Mouse (Mus musculus): ENCODE results near the gene Ccdc85a.

The Ccdc85a gene

DNA sequence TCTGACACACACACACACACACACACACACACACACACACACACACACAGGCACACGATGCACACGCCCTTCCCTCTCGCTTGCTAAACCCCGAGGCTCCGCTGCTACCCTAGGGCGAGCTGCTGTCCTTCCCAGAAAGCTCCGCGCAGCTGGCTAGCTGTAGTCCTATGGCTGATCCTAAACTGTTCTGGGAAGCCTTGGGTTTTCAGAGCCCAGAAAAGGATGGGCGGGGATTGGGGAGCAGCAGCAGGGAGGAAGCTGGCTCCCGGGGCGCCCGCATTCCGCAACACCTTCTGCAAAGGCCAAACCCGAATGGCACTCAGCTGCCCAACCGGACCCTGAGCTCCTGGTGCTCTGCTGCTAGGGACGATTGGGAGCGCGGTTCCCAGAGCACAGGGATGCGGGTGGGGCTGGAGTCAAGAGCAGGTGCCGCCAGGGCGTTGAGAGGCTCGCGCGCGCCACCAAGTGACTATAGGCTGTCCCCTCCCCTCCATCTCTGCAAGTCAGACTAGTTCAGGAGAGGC, at the start of gene Ccdc85a:
Gene Ccdc85a, minus strand, starts transcription at position 414 of the 524 bp plus-strand sequence.
- DNase-seq, result peak in 1 of 2 experiments; percentile 4

GRCm38 (mm10) chr11:28633571-28634125, 49.5 kb upstream of the Ccdc85a start:
- DNase-seq, result no peak

DNA sequence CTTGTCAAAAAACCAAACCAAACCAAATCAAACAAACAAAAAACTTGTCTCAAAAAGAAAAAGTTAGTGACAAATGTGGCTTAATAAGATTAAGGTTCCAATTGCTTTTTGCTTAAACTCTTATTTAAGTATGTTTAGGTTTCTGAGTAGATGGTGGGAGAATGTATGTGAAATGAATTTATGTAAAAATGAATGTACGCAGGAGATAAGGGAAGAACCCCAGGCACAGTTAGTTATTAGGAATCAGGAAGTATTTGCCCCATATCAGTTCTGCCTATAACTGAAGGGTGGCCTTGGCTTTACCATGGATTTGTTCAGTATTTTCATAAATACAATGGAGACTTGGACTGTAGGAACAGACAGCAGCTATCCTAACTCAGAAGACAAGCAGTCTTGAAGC, 49.0 kb upstream of the Ccdc85a start:
- DNase-seq, result no peak

DNA sequence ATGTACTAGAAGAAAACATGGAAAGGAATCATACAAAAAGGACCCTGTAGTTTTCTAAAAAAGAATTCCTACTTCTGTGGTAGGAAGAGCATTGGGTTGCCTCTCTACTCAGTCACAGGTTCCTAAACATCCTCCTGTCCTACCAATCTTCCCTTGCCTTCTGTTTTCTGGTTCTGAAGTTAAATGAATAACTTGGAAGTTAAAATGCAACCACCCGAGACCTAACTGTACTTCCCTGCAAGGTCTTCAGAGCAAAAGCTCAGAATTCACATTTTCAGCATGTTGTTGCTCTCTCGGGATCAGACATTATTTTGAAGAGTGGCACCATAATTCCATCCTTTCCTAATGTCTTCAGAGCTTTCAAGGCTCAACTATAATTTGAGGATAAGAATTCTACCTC, 46.6 kb upstream of the Ccdc85a start:
- no peak for DNase-seq

DNA sequence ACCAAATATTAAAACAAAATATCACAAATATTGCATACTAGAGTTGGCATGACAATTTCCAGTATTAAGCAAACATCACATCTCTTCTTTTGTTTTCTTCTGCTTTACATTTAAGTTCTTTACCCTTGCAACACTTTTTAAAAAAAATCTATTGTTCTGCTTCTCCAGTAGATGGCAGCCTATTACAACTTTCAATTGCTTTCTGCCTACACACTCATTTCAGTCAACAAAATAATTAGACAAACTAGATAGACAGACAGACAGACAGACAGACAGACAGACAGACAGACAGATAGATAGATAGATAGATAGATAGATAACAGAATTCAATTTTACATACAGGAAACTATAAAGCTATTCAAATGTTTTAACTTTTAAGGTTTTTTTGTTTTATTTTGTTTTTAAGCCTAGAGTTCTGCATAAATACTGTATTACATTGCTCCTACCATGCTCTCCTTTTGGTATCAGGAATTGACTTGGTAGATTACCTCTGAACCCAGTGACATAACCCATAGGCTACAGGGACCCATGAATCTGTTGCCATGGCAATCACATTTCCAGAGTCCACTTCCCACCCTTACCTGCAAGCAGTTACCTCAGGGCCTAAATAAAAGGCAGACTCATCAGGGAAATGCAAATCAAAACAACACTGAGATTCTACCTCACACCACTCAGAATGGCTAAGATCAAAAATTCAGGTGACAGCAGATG, 26.8 kb upstream of the Ccdc85a start:
- DNase-seq, result no peak

DNA sequence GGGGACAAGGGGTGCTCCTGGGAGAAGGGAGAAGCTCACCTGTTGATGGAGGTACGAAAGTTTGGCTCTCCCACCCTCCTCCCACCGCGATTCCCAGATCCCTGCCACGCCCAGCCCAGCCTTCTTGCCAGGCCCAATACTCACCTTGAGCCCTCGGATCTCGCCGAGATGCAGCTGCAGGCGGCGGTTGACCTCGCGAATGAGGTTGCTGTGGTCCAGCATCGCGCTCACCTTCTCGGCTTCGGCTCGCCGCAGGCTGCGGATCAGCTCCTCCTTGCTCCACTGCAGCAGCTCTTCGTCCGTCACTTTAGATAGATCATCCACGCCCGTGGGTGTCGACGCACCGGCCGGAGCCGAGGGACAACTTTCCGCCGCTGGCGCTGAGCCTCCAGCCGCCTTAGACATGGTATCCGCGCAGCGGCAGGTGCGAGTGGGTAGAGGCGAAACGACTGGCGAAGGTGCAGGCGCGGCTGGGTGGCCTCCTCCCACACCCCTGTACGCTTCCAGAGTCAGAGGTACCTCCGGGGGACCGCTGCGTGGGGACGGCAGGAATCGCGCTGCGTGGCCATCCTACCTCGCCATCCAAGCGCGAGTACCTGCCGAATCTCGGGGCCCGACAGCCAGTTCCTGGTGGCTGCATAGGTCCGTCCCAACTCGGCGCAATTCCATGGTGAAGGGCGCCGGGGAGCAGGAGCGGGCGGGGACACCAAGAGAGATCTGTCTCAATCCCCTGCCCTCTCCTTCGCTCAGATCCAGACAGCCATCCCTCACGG, 800 bp downstream of the Ccdc85a start:
- DNase-seq, result no peak

DNA sequence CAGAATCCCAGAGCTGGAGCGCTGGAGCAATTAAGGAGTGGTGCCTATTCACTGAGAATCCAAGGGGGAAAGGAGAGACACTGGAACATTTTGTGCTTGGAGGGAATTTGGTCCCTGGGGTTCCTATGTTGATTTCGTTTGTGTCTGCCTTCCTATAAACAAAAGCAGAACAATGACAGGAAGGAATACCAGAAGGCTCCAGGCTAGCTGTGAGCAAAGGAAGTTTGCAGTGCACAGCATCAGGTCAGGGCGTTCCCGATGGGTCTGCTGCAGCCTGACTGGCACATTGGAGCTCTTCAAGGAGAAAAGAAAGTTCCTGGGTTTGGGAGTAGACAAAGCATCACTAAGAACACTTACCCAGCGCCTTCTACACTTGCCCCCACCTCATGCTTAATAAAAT, 1.9 kb downstream of the Ccdc85a start:
- DNase-seq, result no peak

DNA sequence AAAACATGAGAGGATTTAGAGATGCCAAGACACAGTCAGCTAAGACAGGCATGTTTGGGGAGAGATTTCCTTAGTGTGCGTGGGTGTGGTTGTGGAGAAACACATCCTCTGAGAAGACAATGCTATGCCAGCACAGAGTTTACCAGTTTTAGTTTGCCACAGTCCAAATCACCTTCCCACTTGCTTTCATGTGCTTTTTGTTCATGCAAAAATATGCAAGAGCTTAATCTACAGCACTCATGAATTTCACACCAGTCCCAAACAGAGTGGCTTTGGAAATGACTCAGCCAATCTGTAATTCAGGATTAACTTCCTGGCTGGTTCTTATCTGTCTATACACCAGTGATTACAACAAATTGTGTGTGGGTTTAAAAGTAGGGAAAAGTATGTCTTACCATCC, 11.7 kb downstream of the Ccdc85a start:
- no peak for DNase-seq

DNA sequence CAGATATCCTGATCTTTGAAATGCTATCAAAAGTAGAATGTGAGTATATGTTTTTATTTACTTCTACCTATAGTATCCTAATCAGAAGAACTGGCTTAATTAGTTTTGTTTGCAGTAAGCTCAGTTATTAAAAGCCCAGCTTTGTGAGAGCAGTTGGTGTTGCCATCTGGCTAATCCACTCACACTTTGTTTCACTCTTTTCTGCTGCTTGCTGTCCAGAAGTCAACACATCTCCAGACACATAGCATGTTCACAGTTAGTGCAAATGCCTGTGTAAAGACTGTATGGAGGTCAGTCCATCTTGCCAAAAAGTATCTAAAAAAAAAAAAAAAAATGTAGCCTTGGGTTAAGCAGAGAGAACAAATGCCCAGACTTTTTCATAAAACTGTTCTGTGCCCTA, 27.7 kb downstream of the Ccdc85a start:
- DNase-seq, result no peak

DNA sequence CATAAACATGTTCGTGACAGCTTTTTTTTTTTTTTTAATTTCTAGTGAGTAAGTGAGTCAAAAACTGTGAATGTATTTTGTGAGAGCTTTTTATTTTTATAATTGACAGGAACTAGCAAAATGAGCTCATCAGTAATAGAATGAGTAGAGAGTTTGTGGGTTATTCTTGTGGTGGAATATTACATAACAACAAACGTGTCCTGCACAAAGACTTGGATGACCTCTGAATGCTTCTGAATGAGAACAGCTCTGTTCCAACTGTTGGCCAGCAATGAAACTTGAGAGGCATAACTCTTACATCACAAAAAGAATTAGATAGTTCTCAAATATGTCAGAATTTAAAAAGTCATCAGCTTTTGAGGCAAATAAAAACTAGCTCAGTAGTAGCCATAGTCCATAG, 40.7 kb downstream of the Ccdc85a start:
- DNase-seq, result no peak

- DNase-seq, result no peak
Observed at GRCm38 (mm10) chr11:28541307-28541706, 42.8 kb downstream of the Ccdc85a start.

GRCm38 (mm10) chr11:28533286-28533685, 50.8 kb downstream of the Ccdc85a start:
- no peak for DNase-seq

GRCm38 (mm10) chr11:28501190-28501589, 82.9 kb downstream of the Ccdc85a start:
- no peak for DNase-seq

DNA sequence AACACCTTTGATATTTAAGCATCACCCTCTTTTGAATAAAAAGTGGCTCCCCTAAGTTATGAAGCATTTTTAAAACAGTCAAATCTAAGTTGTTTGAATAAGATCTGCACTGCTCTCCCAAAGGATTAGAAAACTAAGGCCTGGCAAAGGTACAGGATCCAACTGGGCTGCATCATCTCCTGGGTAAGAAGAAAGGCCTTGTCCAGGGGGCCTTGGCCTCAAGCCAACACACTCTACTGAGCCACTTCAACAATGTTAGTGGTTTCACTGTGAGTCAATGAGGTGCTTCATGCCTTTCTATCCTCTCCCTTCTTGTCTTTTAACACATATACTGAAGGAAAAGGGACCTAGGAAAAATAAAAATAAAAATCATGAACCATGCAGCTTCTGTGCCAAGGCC, 87.1 kb downstream of the Ccdc85a start:
- no peak for DNase-seq

- no peak for DNase-seq
Observed at GRCm38 (mm10) chr11:28493362-28493761, 90.8 kb downstream of the Ccdc85a start.

- DNase-seq, result no peak
Observed at GRCm38 (mm10) chr11:28491330-28491729, 92.8 kb downstream of the Ccdc85a start.

DNA sequence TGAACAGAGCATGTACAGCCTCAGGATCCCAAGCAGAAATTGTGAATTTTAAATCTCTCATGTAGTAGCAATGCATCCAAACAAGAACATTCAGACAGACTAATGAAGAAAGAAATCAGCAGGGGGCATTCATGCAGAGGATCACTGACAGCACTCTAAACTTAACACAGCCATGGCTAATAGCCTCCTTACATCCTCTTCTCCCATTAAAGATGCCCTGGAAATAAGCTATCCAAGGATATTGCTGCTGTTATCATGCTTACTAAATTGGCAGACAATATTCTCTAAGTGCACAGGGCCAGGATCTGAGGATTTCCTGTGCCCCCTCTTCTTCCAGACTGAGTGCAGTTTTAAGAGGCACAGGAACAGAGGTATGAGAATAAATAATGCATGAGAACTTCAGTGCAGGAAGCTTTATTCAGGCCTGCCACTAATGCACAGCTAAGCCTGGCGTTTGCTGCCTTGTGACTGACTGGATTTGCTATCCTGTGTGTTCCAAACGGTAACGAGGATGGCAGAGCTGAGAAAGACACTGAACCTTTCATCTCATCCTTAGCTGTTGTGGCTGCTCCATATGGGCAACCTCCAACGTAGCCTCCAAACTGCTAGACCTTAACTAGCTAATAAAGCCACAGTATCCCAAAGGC, 99.9 kb downstream of the Ccdc85a start:
- DNase-seq, result no peak

GRCm38 (mm10) chr11:28477088-28477487, 107.0 kb downstream of the Ccdc85a start:
- DNase-seq, result no peak

DNA sequence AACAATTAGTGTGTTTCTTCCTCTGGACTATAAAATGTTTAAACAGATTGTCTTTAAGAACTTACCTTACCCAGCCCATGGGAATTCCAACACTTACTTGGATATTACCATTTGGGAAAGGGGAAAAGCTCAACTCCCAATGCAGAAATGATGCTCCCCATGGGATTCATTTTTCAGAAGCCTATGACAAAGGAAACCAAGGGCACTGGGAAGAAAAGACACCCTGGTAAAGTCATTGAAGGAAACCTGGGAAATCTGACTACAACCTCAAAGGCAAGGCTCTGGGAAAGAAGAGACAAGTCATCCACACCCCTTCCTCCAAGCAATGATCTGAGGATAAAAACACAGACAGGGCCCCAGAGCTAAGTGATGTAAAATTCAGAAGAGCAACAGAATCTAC, 118.4 kb downstream of the Ccdc85a start:
- DNase-seq, result no peak

GRCm38 (mm10) chr11:28464926-28465325, 119.2 kb downstream of the Ccdc85a start:
- DNase-seq, result no peak

DNA sequence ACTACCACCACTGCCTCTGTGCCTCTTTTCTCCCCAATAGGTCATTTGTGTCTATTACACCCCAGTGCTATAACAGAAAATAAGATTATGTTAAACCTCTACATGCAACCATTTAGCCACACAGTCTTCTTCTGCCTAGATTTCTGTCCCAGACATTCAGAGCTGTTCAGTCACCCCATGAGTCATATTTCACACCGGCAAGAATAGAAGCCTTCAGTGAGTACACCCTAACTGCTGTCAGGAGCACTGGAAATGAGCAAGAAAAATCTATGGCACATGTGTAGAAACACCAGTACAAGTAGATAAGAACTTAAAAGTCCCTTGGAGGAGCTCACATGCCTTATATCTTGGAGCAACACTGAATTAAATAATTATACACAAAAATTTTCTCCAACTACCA, 125.0 kb downstream of the Ccdc85a start:
- DNase-seq, result no peak

DNA sequence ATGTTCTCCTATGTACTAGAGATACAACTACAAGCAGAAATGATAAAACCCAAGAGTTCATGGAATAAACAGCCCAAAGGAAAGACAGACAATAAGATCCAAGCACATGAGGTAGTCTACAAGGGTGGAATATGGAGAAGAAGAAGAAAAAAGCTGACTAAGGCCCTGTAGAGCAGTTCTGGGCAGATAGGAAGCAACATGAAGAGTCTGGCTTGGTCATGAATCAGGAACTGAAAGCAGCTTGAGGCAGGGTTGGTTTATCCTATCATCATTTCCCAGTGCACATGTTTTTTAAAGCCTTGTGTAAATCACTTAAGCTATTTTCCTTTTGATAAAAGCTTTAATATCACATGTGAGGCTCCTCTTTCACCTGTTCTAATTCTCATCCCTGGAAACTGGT, 144.2 kb downstream of the Ccdc85a start:
- no peak for DNase-seq

Data from spleen, adult 18-20 months (tissue).